Mouse (Mus musculus): Measurements from ENCODE around the gene Bsn. TPM values are rescaled to one million over a fixed set of nuclear protein-coding genes. Genes with fewer than 3 reads are reported as not detected.

Bsn gene
- total and polyA plus RNA-seq, 2 experiments from 2014 or later: 0.03 to 0.42 TPM

- Histone ChIP-seq H3K9me3 (replicated peaks; ENCODE audit: control insufficient read depth, low read length) (no peaks in the 10 kb centered on the region), H3K4me1 (ENCODE audit: control insufficient read depth, insufficient read depth) (peaks cover 7% of the 10 kb centered on the region), H3K27ac (ENCODE audit: low read depth) (no peak overlapping the region), H3K9ac (replicated peaks; ENCODE audit: low read depth, low read length) (no peak overlapping the region), H3K4me3 (ENCODE audit: low read depth, low read length) (no peak overlapping the region), H3K36me3 (replicated peaks; ENCODE audit: control insufficient read depth, insufficient read depth, low read length) (no peaks in the 10 kb centered on the region), H3K27me3 (ENCODE audit: control insufficient read depth, insufficient read depth, low read length) (no peaks in the 10 kb centered on the region), H3K4me2 (ENCODE audit: low read depth, low read length) (no peak overlapping the region)
- TF ChIP-seq CTCF (IDR thresholded peaks at IDR 0.05; ENCODE audit: low read depth): no peak
- no peak for TF ChIP-seq EP300 (IDR thresholded peaks at IDR 0.05; ENCODE audit: low read depth)
- DNase-seq (ENCODE audit: low spot score): no peak
- WGBS: 79% methylated on average over 3 of the region's 4 CpGs
- no peak for ATAC-seq (ENCODE audit: insufficient read depth, low read depth)
Measured at GRCm38 (mm10) chr9:108123916-108124315, 66.3 kb downstream of the Bsn start.

GRCm38 (mm10) chr9:108121170-108121969, 68.8 kb downstream of the Bsn start:
- H3K27ac ChIP-seq (ENCODE audit: low read depth): no peak overlapping the region
- ATAC-seq (ENCODE audit: insufficient read depth, low read depth): no peak

GRCm38 (mm10) chr9:108120671-108121070, 69.5 kb downstream of the Bsn start:
- Histone ChIP-seq H3K4me1 (ENCODE audit: control insufficient read depth, insufficient read depth) (peaks cover 7% of the 10 kb centered on the region), H3K36me3 (replicated peaks; ENCODE audit: control insufficient read depth, insufficient read depth, low read length) (no peaks in the 10 kb centered on the region), H3K9me3 (replicated peaks; ENCODE audit: control insufficient read depth, low read length) (no peaks in the 10 kb centered on the region), H3K27me3 (ENCODE audit: control insufficient read depth, insufficient read depth, low read length) (no peaks in the 10 kb centered on the region), H3K27ac (ENCODE audit: low read depth) (no peak overlapping the region), H3K4me3 (ENCODE audit: low read depth, low read length) (no peak overlapping the region), H3K9ac (replicated peaks; ENCODE audit: low read depth, low read length) (no peak overlapping the region), H3K4me2 (ENCODE audit: low read depth, low read length) (no peak overlapping the region)
- TF ChIP-seq CTCF (IDR thresholded peaks at IDR 0.05; ENCODE audit: low read depth) (no peak), EP300 (IDR thresholded peaks at IDR 0.05; ENCODE audit: low read depth) (no peak)
- DNase-seq (ENCODE audit: low spot score): no peak
- no peak for ATAC-seq (ENCODE audit: insufficient read depth, low read depth)
- WGBS: 87% methylated on average over 8 of the region's 8 CpGs

More at GRCm38 (mm10) chr9:108121170-108121969, 68.8 kb downstream of the Bsn start:
- no peak overlapping the region for H3K4me2 ChIP-seq (ENCODE audit: low read depth, low read length)
- DNase-seq (ENCODE audit: low spot score): no peak
- peaks cover 7% of the 10 kb centered on the region for H3K4me1 ChIP-seq (ENCODE audit: control insufficient read depth, insufficient read depth)
- H3K36me3 ChIP-seq (replicated peaks; ENCODE audit: control insufficient read depth, insufficient read depth, low read length): no peaks in the 10 kb centered on the region
- H3K27me3 ChIP-seq (ENCODE audit: control insufficient read depth, insufficient read depth, low read length): no peaks in the 10 kb centered on the region
- H3K4me3 ChIP-seq (ENCODE audit: low read depth, low read length): no peak overlapping the region
- no peak overlapping the region for H3K9ac ChIP-seq (replicated peaks; ENCODE audit: low read depth, low read length)
- TF ChIP-seq CTCF (IDR thresholded peaks at IDR 0.05; ENCODE audit: low read depth) (no peak), EP300 (IDR thresholded peaks at IDR 0.05; ENCODE audit: low read depth) (no peak)
- WGBS: 79% methylated on average over 10 of the region's 10 CpGs
- H3K9me3 ChIP-seq (replicated peaks; ENCODE audit: control insufficient read depth, low read length): no peaks in the 10 kb centered on the region

- Histone ChIP-seq H3K4me2 (ENCODE audit: low read depth, low read length) (0 out of 2 replicates have a peak overlapping the region, but pooled peaks have one; percentile 10), H3K9me3 (replicated peaks; ENCODE audit: control insufficient read depth, low read length) (no peaks in the 10 kb centered on the region), H3K9ac (replicated peaks; ENCODE audit: low read depth, low read length) (no peak overlapping the region), H3K4me1 (ENCODE audit: control insufficient read depth, insufficient read depth) (peaks cover 7% of the 10 kb centered on the region), H3K27me3 (ENCODE audit: control insufficient read depth, insufficient read depth, low read length) (peaks cover 5% of the 10 kb centered on the region; the same call in 1 of the 2 replicates), H3K4me3 (ENCODE audit: low read depth, low read length) (no peak overlapping the region), H3K36me3 (replicated peaks; ENCODE audit: control insufficient read depth, insufficient read depth, low read length) (no peaks in the 10 kb centered on the region), H3K27ac (ENCODE audit: low read depth) (peak overlapping the region; percentile 68)
- ATAC-seq (ENCODE audit: insufficient read depth, low read depth): peak; percentile 96
- TF ChIP-seq EP300 (IDR thresholded peaks at IDR 0.05; ENCODE audit: low read depth) (no peak), CTCF (IDR thresholded peaks at IDR 0.05; ENCODE audit: low read depth) (0 out of 2 replicates have a peak, but pooled peaks have one; percentile 3)
- peak; percentile 83 for DNase-seq (ENCODE audit: low spot score)
- WGBS: 8% methylated on average over 9 of the region's 11 CpGs
Measured at GRCm38 (mm10) chr9:108119891-108120411, 70.2 kb downstream of the Bsn start.

GRCm38 (mm10) chr9:108117143-108117542, 73.0 kb downstream of the Bsn start:
- DNase-seq (ENCODE audit: low spot score) (no peak), ATAC-seq (ENCODE audit: insufficient read depth, low read depth) (no peak)
- Histone ChIP-seq H3K36me3 (replicated peaks; ENCODE audit: control insufficient read depth, insufficient read depth, low read length) (no peaks in the 10 kb centered on the region), H3K9ac (replicated peaks; ENCODE audit: low read depth, low read length) (no peak overlapping the region), H3K27ac (ENCODE audit: low read depth) (no peak overlapping the region), H3K4me1 (ENCODE audit: control insufficient read depth, insufficient read depth) (peaks cover 7% of the 10 kb centered on the region), H3K4me2 (ENCODE audit: low read depth, low read length) (no peak overlapping the region), H3K27me3 (ENCODE audit: control insufficient read depth, insufficient read depth, low read length) (peaks cover 6% of the 10 kb centered on the region; the same call in 1 of the 2 replicates), H3K4me3 (ENCODE audit: low read depth, low read length) (no peak overlapping the region), H3K9me3 (replicated peaks; ENCODE audit: control insufficient read depth, low read length) (no peaks in the 10 kb centered on the region)
- no peak for TF ChIP-seq CTCF (IDR thresholded peaks at IDR 0.05; ENCODE audit: low read depth)
- no peak for TF ChIP-seq EP300 (IDR thresholded peaks at IDR 0.05; ENCODE audit: low read depth)
- WGBS: 66% methylated on average over 4 of the region's 4 CpGs
